Mouse (Mus musculus) midbrain, postnatal 0 days (tissue): ENCODE measurements around the gene Fyn. TPM values are rescaled to one million over a fixed set of nuclear protein-coding genes. Genes with fewer than 3 reads are reported as not detected.

Source experiments
- ATAC-seq: fragments of 200-750 bp; cut with Nextera tagmentation; 2 replicates; pipeline ENCODE4 v1.8.0; 2017; ENCODE audit warnings: moderate number of reproducible peaks, mild to moderate bottlenecking, moderate TSS enrichment, moderate library complexity; ENCODE audit not compliant: low FRiP score
- DNase-seq: peaks from one replicate; pipeline ENCODE4 v3.0.0-alpha.2; 2015; ENCODE audit warnings: low spot score
- H3K27ac ChIP-seq: fragments of 300-500 bp; sonication (generic); 2 replicates; pipeline ENCODE4 v1.5.1; 2014; ENCODE audit warnings: low read depth, mild to moderate bottlenecking, low read length, mixed read lengths
- H3K27me3 ChIP-seq: fragments of 300-500 bp; sonication (generic); 2 replicates; pipeline ENCODE4 v1.6.1; 2014; ENCODE audit warnings: low read length, control low read depth, mixed read lengths; ENCODE audit not compliant: insufficient read depth
- H3K36me3 ChIP-seq: fragments of 300-500 bp; sonication (generic); 2 replicates; pipeline ENCODE4 v1.6.1; 2014; ENCODE audit warnings: low read length, control low read depth, mixed read lengths; ENCODE audit not compliant: insufficient read depth
- H3K4me1 ChIP-seq: fragments of 300-500 bp; sonication (generic); 2 replicates; pipeline ENCODE4 v1.6.1; 2014; ENCODE audit warnings: mild to moderate bottlenecking, control low read depth, antibody characterized with exemption, low read length, mixed read lengths; ENCODE audit not compliant: insufficient read depth
- H3K4me2 ChIP-seq: fragments of 300-500 bp; sonication (generic); 2 replicates; pipeline ENCODE4 v1.6.1; 2014; ENCODE audit warnings: low read depth, mild to moderate bottlenecking, low read length, mixed read lengths; ENCODE audit not compliant: poor library complexity, severe bottlenecking
- H3K4me3 ChIP-seq: fragments of 300-500 bp; sonication (generic); 2 replicates; pipeline ENCODE4 v1.5.1; 2014; ENCODE audit warnings: low read depth, mild to moderate bottlenecking, low read length, moderate library complexity
- H3K9ac ChIP-seq: fragments of 300-500 bp; sonication (generic); replicated peaks from 2 replicates; pipeline ENCODE4 v1.6.1; 2014; ENCODE audit warnings: mild to moderate bottlenecking, low read length, moderate library complexity, mixed read lengths; ENCODE audit not compliant: poor library complexity, severe bottlenecking
- H3K9me3 ChIP-seq: fragments of 300-500 bp; sonication (generic); 2 replicates; pipeline ENCODE4 v1.6.1; 2016; ENCODE audit warnings: low read length, control low read depth
- CTCF ChIP-seq: IDR thresholded peaks from 2 replicates; pipeline ENCODE4 v1.5.1; 2016; ENCODE audit warnings: antibody characterized with exemption, mild to moderate bottlenecking
- WGBS: fragments of 180-500 bp; shearing (Covaris S2); extraction: QIAGEN DNeasy Blood & Tissue Kit; methylation state at CpG from one replicate; pipeline ENCODE4 v1.1.7; 2014; 5-methylcytosine and 5-hydroxymethylcytosine counted together
- polyA plus RNA-seq: library from polyadenylated mRNA; unstranded; fragments of >200 nt; fragmentation: Nextera tagmentation; extraction: Ambion mirVana; gene quantifications from 2 replicates; pipeline ENCODE4 v1.2.1, GENCODE M21; 2015
- total RNA-seq: library from RNA; depleted of rRNA; stranded (reverse); fragments of >200 nt; gene quantifications from 2 replicates; pipeline ENCODE4 v1.2.3, GENCODE M21; 2014

The Fyn gene
- total and polyA plus RNA-seq, 2 experiments from 2014 or later, result 82.9 to 121 TPM

DNA sequence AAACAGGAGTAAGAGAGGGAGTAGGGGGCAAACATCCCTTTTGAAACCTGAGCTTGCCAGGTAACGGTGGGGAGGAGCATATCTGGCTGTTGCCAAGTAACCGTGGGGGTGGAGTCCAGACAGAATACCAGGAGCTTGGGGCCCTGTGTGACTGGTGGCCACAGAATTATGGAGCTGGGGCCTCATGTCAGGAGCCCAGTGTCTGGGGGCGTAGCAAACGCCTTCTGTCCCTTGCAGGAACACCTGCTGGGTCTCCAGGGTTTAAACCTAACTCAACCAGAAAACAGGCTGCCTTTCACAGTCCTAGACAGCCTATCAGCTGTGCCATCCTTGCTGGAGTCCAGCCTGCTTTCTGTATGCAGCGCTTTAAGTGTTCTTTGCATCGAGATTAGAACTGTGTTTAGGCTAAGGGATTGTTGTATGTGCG is 186.6 kb downstream of the Fyn start:
- no peak for TF ChIP-seq CTCF
- Histone ChIP-seq H3K9me3 (no peaks in the 10 kb centered on the region), H3K36me3 (peaks cover 5% of the 10 kb centered on the region; the same call in 1 of the 2 replicates), H3K4me2 (no peak overlapping the region), H3K4me1 (peaks cover 16% of the 10 kb centered on the region), H3K27me3 (no peaks in the 10 kb centered on the region), H3K4me3 (no peak overlapping the region), H3K27ac (0 out of 2 replicates have a peak overlapping the region, but pooled peaks have one; percentile 18), H3K9ac (no peak overlapping the region)
- ATAC-seq, result no peak
- no peak for DNase-seq
- 34% methylated on average over 7 of the region's 7 CpGs for WGBS

DNA sequence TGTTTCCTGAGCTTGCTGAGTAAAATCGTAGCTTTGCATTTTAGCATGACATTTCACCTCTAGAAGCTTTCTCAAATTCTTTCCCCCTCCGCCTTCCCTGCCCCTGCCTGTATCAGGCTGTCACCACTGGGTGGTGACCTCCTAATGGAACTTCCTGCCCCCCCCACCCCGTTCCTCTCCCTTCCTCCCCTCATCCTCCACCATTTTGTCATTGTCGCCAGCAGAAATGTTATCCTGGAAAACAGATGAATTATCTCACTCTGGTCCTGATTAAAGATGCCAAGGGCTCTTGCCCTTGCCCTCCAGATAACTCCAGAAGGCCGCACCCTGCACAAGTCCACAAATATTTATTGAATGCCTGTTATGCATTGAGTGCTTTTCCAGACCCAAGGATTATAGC is 187.1 kb downstream of the Fyn start:
- H3K9me3 ChIP-seq, result no peaks in the 10 kb centered on the region
- TF ChIP-seq CTCF, result peak; percentile 34; the same call in 1 of the 2 replicates
- ATAC-seq, result no peak
- no peak overlapping the region for H3K27ac ChIP-seq
- DNase-seq, result no peak
- 56% methylated on average over 5 of the region's 5 CpGs for WGBS
- peaks cover 16% of the 10 kb centered on the region for H3K4me1 ChIP-seq
- no peak overlapping the region for H3K4me3 ChIP-seq
- H3K9ac ChIP-seq, result no peak overlapping the region
- no peaks in the 10 kb centered on the region for H3K27me3 ChIP-seq
- no peak overlapping the region for H3K4me2 ChIP-seq
- peaks cover 5% of the 10 kb centered on the region; the same call in 1 of the 2 replicates for H3K36me3 ChIP-seq

DNA sequence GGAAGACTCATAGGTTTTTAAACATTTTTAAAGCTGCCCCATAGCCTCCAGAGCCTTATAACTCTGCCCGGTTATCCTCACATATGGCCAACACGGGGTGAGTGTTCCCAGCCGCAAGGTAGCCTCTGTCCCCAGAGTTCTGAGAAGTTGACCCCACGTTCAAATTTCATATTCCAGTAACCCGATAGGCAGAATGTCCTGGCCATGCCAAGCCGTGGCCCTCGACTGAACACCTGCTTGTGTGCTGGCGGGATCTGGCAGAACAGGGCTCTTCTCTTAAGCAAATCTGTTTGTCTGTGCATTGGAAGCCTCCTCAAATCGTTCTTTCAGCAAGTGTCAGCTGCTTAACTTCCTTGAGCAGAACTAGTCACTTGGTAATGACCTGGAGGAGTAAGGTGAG is 188.7 kb downstream of the Fyn start:
- Histone ChIP-seq H3K9ac (no peak overlapping the region), H3K4me3 (no peak overlapping the region), H3K27me3 (no peaks in the 10 kb centered on the region), H3K4me2 (no peak overlapping the region), H3K9me3 (no peaks in the 10 kb centered on the region), H3K36me3 (peaks cover 5% of the 10 kb centered on the region; the same call in 1 of the 2 replicates), H3K27ac (0 out of 2 replicates have a peak overlapping the region, but pooled peaks have one; percentile 66), H3K4me1 (peaks cover 6% of the 10 kb centered on the region)
- TF ChIP-seq CTCF, result no peak
- ATAC-seq (no peak), DNase-seq (no peak)
- 75% methylated on average over 9 of the region's 9 CpGs for WGBS

DNA sequence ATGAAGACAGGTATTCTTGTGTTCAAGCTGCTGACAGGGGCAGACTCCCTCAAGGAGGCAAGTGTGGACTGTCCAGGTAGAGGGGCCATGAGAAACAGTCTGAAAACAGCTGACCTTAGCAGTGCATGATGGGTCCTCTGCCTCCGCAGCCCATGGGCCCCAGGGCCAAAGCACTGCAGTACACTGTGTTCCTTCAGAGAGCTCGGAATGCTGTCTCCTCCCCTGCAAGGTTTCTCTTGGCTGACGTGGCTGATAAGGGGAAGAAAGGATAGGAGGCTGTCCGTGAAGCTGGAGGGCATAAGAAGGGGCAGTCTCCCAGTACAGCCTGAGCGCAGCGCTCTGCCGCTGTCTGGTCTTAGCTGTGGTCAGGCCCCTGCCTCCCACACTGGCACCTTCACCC is 189.2 kb downstream of the Fyn start:
- Histone ChIP-seq H3K4me2 (no peak overlapping the region), H3K9ac (0 out of 2 replicates have a peak overlapping the region, but pooled peaks have one; percentile 3), H3K4me1 (peaks cover 4% of the 10 kb centered on the region), H3K36me3 (peaks cover 5% of the 10 kb centered on the region; the same call in 1 of the 2 replicates), H3K27me3 (no peaks in the 10 kb centered on the region), H3K9me3 (no peaks in the 10 kb centered on the region), H3K4me3 (no peak overlapping the region), H3K27ac (peak overlapping the region; percentile 66)
- ATAC-seq (peak; percentile 20; the same call in 1 of the 2 replicates), DNase-seq (no peak)
- 41% methylated on average over 7 of the region's 7 CpGs for WGBS
- no peak for TF ChIP-seq CTCF

DNA sequence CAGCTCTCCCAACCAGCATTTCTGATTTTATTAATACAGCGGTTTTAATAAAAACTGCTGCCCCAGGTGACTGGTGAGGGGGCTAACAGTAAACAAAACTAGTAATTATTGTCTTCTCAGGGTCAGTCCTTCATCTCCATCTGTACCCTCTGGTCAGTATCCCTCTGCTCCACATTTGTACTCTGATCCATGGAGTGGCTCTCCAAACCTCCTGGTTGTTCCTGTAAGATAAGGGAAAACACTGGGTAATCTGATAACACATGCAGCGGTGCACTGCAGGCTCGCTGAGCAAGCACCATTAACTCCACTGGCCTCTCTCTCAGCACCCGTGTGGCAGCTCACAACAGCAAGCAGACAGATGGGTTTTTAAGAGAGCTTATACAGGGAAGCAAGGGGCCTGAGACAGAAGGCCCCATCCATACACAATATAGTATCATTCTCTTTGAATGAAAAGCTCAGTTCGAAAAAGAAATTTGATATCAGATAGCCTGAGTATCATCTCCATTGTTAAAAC is 189.9 kb downstream of the Fyn start:
- peaks cover 5% of the 10 kb centered on the region; the same call in 1 of the 2 replicates for H3K36me3 ChIP-seq
- H3K27ac ChIP-seq, result peak overlapping the region; percentile 66
- no peaks in the 10 kb centered on the region for H3K9me3 ChIP-seq
- peaks cover 4% of the 10 kb centered on the region for H3K4me1 ChIP-seq
- H3K27me3 ChIP-seq, result no peaks in the 10 kb centered on the region
- 0 out of 2 replicates have a peak overlapping the region, but pooled peaks have one; percentile 3 for H3K9ac ChIP-seq
- H3K4me2 ChIP-seq, result no peak overlapping the region
- no peak for ATAC-seq
- no peak overlapping the region for H3K4me3 ChIP-seq
- 45% methylated on average over 5 of the region's 5 CpGs for WGBS
- TF ChIP-seq CTCF, result no peak
- DNase-seq, result no peak

DNA sequence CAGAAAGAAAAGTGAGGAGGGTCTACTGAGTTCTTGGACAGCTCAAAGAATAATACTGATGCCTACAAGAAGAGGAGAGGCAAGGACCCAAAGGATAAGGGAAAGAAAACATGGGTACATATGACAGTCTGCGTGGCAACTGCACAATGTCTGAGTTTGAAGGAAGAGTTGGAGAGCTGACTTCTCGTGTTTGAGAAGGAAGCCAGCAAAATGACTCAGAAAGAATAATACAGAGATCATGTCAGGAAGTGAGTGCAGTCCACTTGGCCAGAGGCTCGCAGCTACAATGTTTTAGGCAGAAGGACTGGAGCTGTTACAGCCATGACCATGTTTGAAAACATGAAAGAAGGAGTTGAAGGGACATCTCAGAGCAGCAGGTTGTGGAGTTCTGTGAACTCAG is 190.7 kb downstream of the Fyn start:
- H3K4me1 ChIP-seq, result peaks cover 4% of the 10 kb centered on the region
- H3K9me3 ChIP-seq, result no peaks in the 10 kb centered on the region
- H3K27me3 ChIP-seq, result no peaks in the 10 kb centered on the region
- no peak for TF ChIP-seq CTCF
- no peak overlapping the region for H3K4me2 ChIP-seq
- no peak overlapping the region for H3K9ac ChIP-seq
- ATAC-seq (no peak), DNase-seq (no peak)
- no peak overlapping the region for H3K27ac ChIP-seq
- H3K4me3 ChIP-seq, result no peak overlapping the region
- 76% methylated on average over 3 of the region's 3 CpGs for WGBS
- peaks cover 5% of the 10 kb centered on the region; the same call in 1 of the 2 replicates for H3K36me3 ChIP-seq
